In genomic region chr2:131044354-131044852, GRCm38 (mm10) we compare ENCODE assay signal across 12 mouse cellular contexts. TPM values are rescaled to one million over a fixed set of nuclear protein-coding genes. Genes with fewer than 3 reads are reported as not detected.
A peak's percentile ranks its signal among the peaks of the same experiment; 100 is the strongest.
DNase-seq lines count a peak whose midpoint lies in the region; ATAC-seq and TF ChIP-seq lines count a peak whose summit lies in the region.
"Had no signal": no experiment of that assay in that cellular context is flagged by ENCODE, and none has a peak within 500 bp of the region (broad histone marks: within the 10 kb centered on the region; RNA-seq: fewer than 3 reads in every experiment).

No protein-coding gene starts in this region.

- TF ChIP-seq CTCF in heart, adult 2 months (IDR thresholded peaks at IDR 0.05), result 0 out of 2 replicates have a peak, but pooled peaks have one; percentile 3
- peak; percentile 47 for TF ChIP-seq CTCF in liver, postnatal 0 days (IDR thresholded peaks at IDR 0.05; ENCODE audit: low read depth)

- H3K4me2 ChIP-seq in liver, postnatal 0 days (ENCODE audit: low read depth, low read length), result no peak overlapping the region
- no peak overlapping the region for H3K4me2 ChIP-seq in liver, embryonic 11.5 days
- 0 out of 2 replicates have a peak overlapping the region, but pooled peaks have one; percentile 30 for H3K4me2 ChIP-seq in limb, embryonic 13.5 days (replicated peaks)

- TF ChIP-seq EP300 in heart, adult 2 months (IDR thresholded peaks at IDR 0.05; ENCODE audit: insufficient read depth, low read depth, low read length), result no peak
- TF ChIP-seq EP300 in liver, postnatal 0 days (IDR thresholded peaks at IDR 0.05; ENCODE audit: low read depth), result no peak

- intact Hi-C loops in heart, adult 2 months (cut with DNase I), result no loop called here

- H3K4me1 ChIP-seq in heart, adult 2 months (ENCODE audit: control insufficient read depth, insufficient read depth, low read length), result peaks cover 5% of the 10 kb centered on the region
- H3K4me1 ChIP-seq in liver, postnatal 0 days (ENCODE audit: insufficient read depth), result peaks cover 16% of the 10 kb centered on the region
- 0 out of 2 replicates have a peak, but pooled peaks cover 2% of the 10 kb centered on the region for H3K4me1 ChIP-seq in liver, embryonic 11.5 days (replicated peaks; ENCODE audit: control insufficient read depth, insufficient read depth, low read length)
- peaks cover 36% of the 10 kb centered on the region for H3K4me1 ChIP-seq in limb, embryonic 13.5 days

- no peak for TF ChIP-seq POLR2A in heart, adult 2 months (IDR thresholded peaks at IDR 0.05; ENCODE audit: insufficient read depth, low read depth, low read length)

- no peak for ATAC-seq in liver, postnatal 0 days
- no peak for ATAC-seq in liver, embryonic 11.5 days (replicated peaks; ENCODE audit: low FRiP score)
- 0 out of 2 replicates have a peak, but pooled peaks have one; percentile 9 for ATAC-seq in common myeloid progenitor, adult 5-6 weeks (replicated peaks; ENCODE audit: low read depth, poor library complexity, severe bottlenecking)
- no peak for ATAC-seq in limb, embryonic 13.5 days (ENCODE audit: low FRiP score, low read depth)
- no peak for ATAC-seq in frontal cortex, adult (ENCODE audit: low TSS enrichment)
- ATAC-seq: CD4-positive, CD25-positive, alpha-beta regulatory T cell, adult 4 months had no signal

- no peak overlapping the region for H3K27ac ChIP-seq in heart, adult 2 months
- no peak overlapping the region for H3K27ac ChIP-seq in liver, postnatal 0 days (ENCODE audit: low read depth)
- no peak overlapping the region for H3K27ac ChIP-seq in liver, embryonic 11.5 days (ENCODE audit: low read depth, low read length)
- no peak overlapping the region for H3K27ac ChIP-seq in limb, embryonic 13.5 days
- H3K27ac ChIP-seq: macrophage had no signal

- no peak overlapping the region for H3K9ac ChIP-seq in heart, adult 2 months (ENCODE audit: low read depth, low read length)
- no peak overlapping the region for H3K9ac ChIP-seq in liver, postnatal 0 days (replicated peaks)
- H3K9ac ChIP-seq in liver, embryonic 11.5 days (ENCODE audit: low read depth, low read length), result no peak overlapping the region
- no peak overlapping the region for H3K9ac ChIP-seq in limb, embryonic 13.5 days

- H3K36me3 ChIP-seq in heart, adult 2 months (ENCODE audit: control insufficient read depth, insufficient read depth, low read length), result no peaks in the 10 kb centered on the region
- H3K36me3 ChIP-seq in liver, postnatal 0 days (replicated peaks; ENCODE audit: insufficient read depth, low read length), result no peaks in the 10 kb centered on the region
- no peaks in the 10 kb centered on the region for H3K36me3 ChIP-seq in liver, embryonic 11.5 days (ENCODE audit: control insufficient read depth, insufficient read depth, low read length)
- H3K36me3 ChIP-seq in limb, embryonic 13.5 days, result no peaks in the 10 kb centered on the region

- DNase-seq in heart, adult 2 months, result no peak
- no peak for DNase-seq in heart, adult 8-10 months (ENCODE audit: low spot score)
- no peak for DNase-seq in liver, postnatal 0 days
- no peak for DNase-seq in liver, embryonic 11.5 days (ENCODE audit: low spot score)
- no peak for DNase-seq in urinary bladder, postnatal 10 days (ENCODE audit: low spot score)
- DNase-seq: adrenal gland, postnatal 10 days; cerebellum, adult 9-11 months had no signal

- no peak overlapping the region for H3K4me3 ChIP-seq in heart, adult 2 months
- no peak overlapping the region for H3K4me3 ChIP-seq in liver, postnatal 0 days (ENCODE audit: low read depth, low read length)
- H3K4me3 ChIP-seq in liver, embryonic 11.5 days (ENCODE audit: low read depth, low read length), result no peak overlapping the region
- H3K4me3 ChIP-seq in limb, embryonic 13.5 days, result no peak overlapping the region

- peaks cover 6% of the 10 kb centered on the region for H3K27me3 ChIP-seq in heart, adult 2 months (ENCODE audit: control insufficient read depth, insufficient read depth, low read length)
- H3K27me3 ChIP-seq in liver, postnatal 0 days (ENCODE audit: insufficient read depth, low read length), result peaks cover 40% of the 10 kb centered on the region
- H3K27me3 ChIP-seq in liver, embryonic 11.5 days (replicated peaks; ENCODE audit: control insufficient read depth, insufficient read depth, low read length), result peaks cover 48% of the 10 kb centered on the region
- H3K27me3 ChIP-seq in limb, embryonic 13.5 days, result peaks cover 41% of the 10 kb centered on the region

- H3K79me2 ChIP-seq in heart, adult 2 months (replicated peaks; ENCODE audit: control insufficient read depth, insufficient read depth, low read length), result no peaks in the 10 kb centered on the region

- WGBS in heart, adult 2 months, result 19% methylated on average over 7 of the region's 7 CpGs
- WGBS in liver, postnatal 0 days (ENCODE audit: insufficient replicate concordance), result 16% methylated on average over 7 of the region's 7 CpGs
- 11% methylated on average over 7 of the region's 7 CpGs for WGBS in liver, embryonic 11.5 days
- 6% methylated on average over 7 of the region's 7 CpGs for WGBS in limb, embryonic 13.5 days

- no peaks in the 10 kb centered on the region for H3K9me3 ChIP-seq in liver, postnatal 0 days (ENCODE audit: low read length)
- H3K9me3 ChIP-seq in liver, embryonic 11.5 days (ENCODE audit: control insufficient read depth, low read length), result no peaks in the 10 kb centered on the region
- no peaks in the 10 kb centered on the region for H3K9me3 ChIP-seq in limb, embryonic 13.5 days

RNA-seq across cellular contexts. Expression of gene Gfra4, which starts 1.5 kb away (rescaled TPM):
- total RNA-seq in heart, adult 2 months (2021), result 1 to 10 TPM; 7.2 to 8.4 TPM
- polyA plus RNA-seq in heart, adult 2 months (2012; rRNA removed), result 21.3 TPM in 2 replicates
- 10 to 100 TPM in 1 of 4 experiments, 1 to 10 TPM in 3; 7.4 to 13.3 (median 9.0) TPM for total RNA-seq in heart, adult 8-10 months (2022)
- polyA plus RNA-seq in liver, postnatal 0 days (2015; fragmentation: Nextera tagmentation; extraction: Ambion mirVana), result 0.07 and 0.26 TPM in 2 replicates
- 2.9 and 3.5 TPM in 2 replicates for polyA plus RNA-seq in liver, embryonic 11.5 days (2014; fragmentation: Nextera tagmentation; extraction: Ambion mirVana)
- not detected in 2 replicates for total RNA-seq in common myeloid progenitor, adult 5-6 weeks (2017)
- 27.4 and 29.2 TPM in 2 replicates for polyA plus RNA-seq in limb, embryonic 13.5 days (2015; fragmentation: Nextera tagmentation; extraction: Ambion mirVana)
- polyA plus RNA-seq: CD4-positive, CD25-positive, alpha-beta regulatory T cell, adult 4 months had no signal

RNA-seq across cellular contexts. Expression of gene Adam33, which starts 19.2 kb away (rescaled TPM):
- total RNA-seq in heart, adult 2 months (2021), result 1 to 10 TPM in 1 of 2 experiments, under 1 TPM in 1; 0.73 to 1.6 TPM
- 7.1 and 10.0 TPM in 2 replicates for polyA plus RNA-seq in heart, adult 2 months (2012; rRNA removed)
- total RNA-seq in heart, adult 8-10 months (2022), result 1 to 10 TPM; 1.1 to 1.9 (median 1.7) TPM
- 1.2 TPM in 2 replicates for polyA plus RNA-seq in liver, postnatal 0 days (2015; fragmentation: Nextera tagmentation; extraction: Ambion mirVana)
- polyA plus RNA-seq in liver, embryonic 11.5 days (2014; fragmentation: Nextera tagmentation; extraction: Ambion mirVana), result 0.31 and 0.95 TPM in 2 replicates
- not detected in 2 replicates for total RNA-seq in common myeloid progenitor, adult 5-6 weeks (2017)
- 26.5 and 28.5 TPM in 2 replicates for polyA plus RNA-seq in limb, embryonic 13.5 days (2015; fragmentation: Nextera tagmentation; extraction: Ambion mirVana)

RNA-seq across cellular contexts. Expression of gene Siglec1, which starts 42.2 kb away (rescaled TPM):
- 1 to 10 TPM; 2.1 to 2.5 TPM for total RNA-seq in heart, adult 2 months (2021)
- polyA plus RNA-seq in heart, adult 2 months (2012; rRNA removed), result 3.1 and 3.3 TPM in 2 replicates
- 1 to 10 TPM in 3 of 4 experiments, under 1 TPM in 1; 0.98 to 2.4 (median 1.5) TPM for total RNA-seq in heart, adult 8-10 months (2022)
- polyA plus RNA-seq in liver, postnatal 0 days (2015; fragmentation: Nextera tagmentation; extraction: Ambion mirVana), result 1.9 and 2.0 TPM in 2 replicates
- 0.73 and 0.78 TPM in 2 replicates for polyA plus RNA-seq in liver, embryonic 11.5 days (2014; fragmentation: Nextera tagmentation; extraction: Ambion mirVana)
- total RNA-seq in common myeloid progenitor, adult 5-6 weeks (2017), result under 0.01 TPM in 1 of 2 replicates, not detected in the other
- polyA plus RNA-seq in limb, embryonic 13.5 days (2015; fragmentation: Nextera tagmentation; extraction: Ambion mirVana), result 0.17 and 0.19 TPM in 2 replicates
- polyA plus RNA-seq: CD4-positive, CD25-positive, alpha-beta regulatory T cell, adult 4 months had no signal
